Mouse (Mus musculus) lung, adult 2 months (tissue): ENCODE measurements around the gene P2ry13.

ENCODE experiments used
- CTCF ChIP-seq: fragments of 200-500 bp; IDR thresholded peaks from 2 replicates; pipeline ENCODE4 v1.5.1; 2011; ENCODE audit warnings: mild to moderate bottlenecking, low read length, control low read depth; ENCODE audit not compliant: insufficient read depth
- POLR2A ChIP-seq: fragments of 200-500 bp; IDR thresholded peaks from 2 replicates; pipeline ENCODE4 v1.6.1; 2011; ENCODE audit warnings: low read depth, mild to moderate bottlenecking, control low read depth, low read length, borderline replicate concordance; ENCODE audit errors: extremely low read depth

GRCm38 (mm10) chr3:59169921-59170627 is 40.6 kb downstream of the P2ry13 start:
- TF ChIP-seq POLR2A: no peak
- no peak for TF ChIP-seq CTCF
